Mouse (Mus musculus): ENCODE data around the gene Lbp. TPM values are rescaled to one million over a fixed set of nuclear protein-coding genes. Genes with fewer than 3 reads are reported as not detected.

Lbp gene
- polyA plus RNA-seq, 1 experiment from 2014 or later, result 2.3 TPM

GRCm38 (mm10) chr2:158275811-158276210, 30.5 kb upstream of the Lbp start:
- peak; percentile 79 for DNase-seq (ENCODE audit: low spot score, missing footprints)
- no peaks in the 10 kb centered on the region for H3K4me1 ChIP-seq (ENCODE audit: control insufficient read depth, insufficient read depth, low read length)
- H3K36me3 ChIP-seq (ENCODE audit: control insufficient read depth, insufficient read depth, low read length), result no peaks in the 10 kb centered on the region
- no peak overlapping the region for H3K27ac ChIP-seq (ENCODE audit: low read depth, low read length)
- H3K4me2 ChIP-seq, result no peak overlapping the region
- no peaks in the 10 kb centered on the region for H3K9me3 ChIP-seq (ENCODE audit: control insufficient read depth, low read length)
- ATAC-seq (ENCODE audit: low FRiP score), result no peak
- 62% methylated on average over 4 of the region's 4 CpGs for WGBS
- H3K27me3 ChIP-seq (ENCODE audit: control insufficient read depth, insufficient read depth, low read length), result no peaks in the 10 kb centered on the region
- H3K4me3 ChIP-seq (ENCODE audit: low read depth, low read length), result no peak overlapping the region
- no peak overlapping the region for H3K9ac ChIP-seq (ENCODE audit: low read length)

- 79% methylated on average over 6 of the region's 6 CpGs for WGBS
- Histone ChIP-seq H3K4me2 (no peak overlapping the region), H3K9ac (ENCODE audit: low read length) (no peak overlapping the region), H3K4me3 (ENCODE audit: low read depth, low read length) (no peak overlapping the region), H3K27me3 (ENCODE audit: control insufficient read depth, insufficient read depth, low read length) (no peaks in the 10 kb centered on the region), H3K4me1 (ENCODE audit: control insufficient read depth, insufficient read depth, low read length) (no peaks in the 10 kb centered on the region), H3K9me3 (ENCODE audit: control insufficient read depth, low read length) (no peaks in the 10 kb centered on the region), H3K27ac (ENCODE audit: low read depth, low read length) (no peak overlapping the region), H3K36me3 (ENCODE audit: control insufficient read depth, insufficient read depth, low read length) (no peaks in the 10 kb centered on the region)
- ATAC-seq (ENCODE audit: low FRiP score), result no peak
- DNase-seq (ENCODE audit: low spot score, missing footprints), result peak; percentile 69
Measured at GRCm38 (mm10) chr2:158276451-158276850, 29.8 kb upstream of the Lbp start.

GRCm38 (mm10) chr2:158276878-158277277, 29.4 kb upstream of the Lbp start:
- no peak overlapping the region for H3K27ac ChIP-seq (ENCODE audit: low read depth, low read length)
- ATAC-seq (ENCODE audit: low FRiP score), result no peak
- no peak overlapping the region for H3K9ac ChIP-seq (ENCODE audit: low read length)
- WGBS, result 82% methylated on average over 4 of the region's 4 CpGs
- DNase-seq (ENCODE audit: low spot score, missing footprints), result peak; percentile 33
- no peak overlapping the region for H3K4me3 ChIP-seq (ENCODE audit: low read depth, low read length)
- H3K36me3 ChIP-seq (ENCODE audit: control insufficient read depth, insufficient read depth, low read length), result no peaks in the 10 kb centered on the region
- no peaks in the 10 kb centered on the region for H3K9me3 ChIP-seq (ENCODE audit: control insufficient read depth, low read length)
- H3K4me2 ChIP-seq, result no peak overlapping the region
- H3K4me1 ChIP-seq (ENCODE audit: control insufficient read depth, insufficient read depth, low read length), result no peaks in the 10 kb centered on the region
- H3K27me3 ChIP-seq (ENCODE audit: control insufficient read depth, insufficient read depth, low read length), result no peaks in the 10 kb centered on the region

DNA sequence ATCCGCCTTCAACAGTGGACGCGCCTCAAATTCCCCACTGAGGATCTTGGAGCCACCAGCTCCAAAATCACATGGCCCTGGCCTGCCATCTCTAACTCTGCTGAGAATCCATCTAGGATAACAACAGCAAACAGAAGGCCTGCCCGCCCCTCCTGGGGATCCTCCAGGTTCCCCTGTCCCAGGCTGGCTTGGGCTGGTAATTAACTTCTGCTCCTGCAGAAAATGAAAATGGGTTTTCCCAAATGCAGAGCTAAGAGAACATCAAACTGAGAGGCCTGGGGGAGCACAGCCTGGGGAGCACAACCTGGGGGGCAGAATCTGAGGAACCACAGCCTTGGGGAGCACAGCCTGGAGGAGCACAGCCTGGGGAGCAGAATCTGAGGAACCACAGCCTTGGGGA, 26.6 kb upstream of the Lbp start:
- Histone ChIP-seq H3K4me3 (ENCODE audit: low read depth, low read length) (no peak overlapping the region), H3K9ac (ENCODE audit: low read length) (no peak overlapping the region), H3K27ac (ENCODE audit: low read depth, low read length) (no peak overlapping the region), H3K4me1 (ENCODE audit: control insufficient read depth, insufficient read depth, low read length) (no peaks in the 10 kb centered on the region), H3K27me3 (ENCODE audit: control insufficient read depth, insufficient read depth, low read length) (no peaks in the 10 kb centered on the region), H3K9me3 (ENCODE audit: control insufficient read depth, low read length) (no peaks in the 10 kb centered on the region), H3K36me3 (ENCODE audit: control insufficient read depth, insufficient read depth, low read length) (no peaks in the 10 kb centered on the region), H3K4me2 (no peak overlapping the region)
- peak; percentile 77 for DNase-seq (ENCODE audit: low spot score, missing footprints)
- ATAC-seq (ENCODE audit: low FRiP score), result no peak
- 96% methylated on average over 4 of the region's 4 CpGs for WGBS

- Histone ChIP-seq H3K9ac (ENCODE audit: low read length) (no peak overlapping the region), H3K4me3 (ENCODE audit: low read depth, low read length) (no peak overlapping the region), H3K27me3 (ENCODE audit: control insufficient read depth, insufficient read depth, low read length) (no peaks in the 10 kb centered on the region), H3K36me3 (ENCODE audit: control insufficient read depth, insufficient read depth, low read length) (no peaks in the 10 kb centered on the region), H3K27ac (ENCODE audit: low read depth, low read length) (no peak overlapping the region), H3K4me1 (ENCODE audit: control insufficient read depth, insufficient read depth, low read length) (no peaks in the 10 kb centered on the region), H3K9me3 (ENCODE audit: control insufficient read depth, low read length) (no peaks in the 10 kb centered on the region), H3K4me2 (no peak overlapping the region)
- peak; percentile 72 for DNase-seq (ENCODE audit: low spot score, missing footprints)
- 71% methylated on average over 16 of the region's 16 CpGs for WGBS
- ATAC-seq (ENCODE audit: low FRiP score), result no peak
Measured at GRCm38 (mm10) chr2:158281497-158282205, 24.6 kb upstream of the Lbp start.

- ATAC-seq (ENCODE audit: low FRiP score) (no peak), DNase-seq (ENCODE audit: low spot score, missing footprints) (no peak)
- H3K27ac ChIP-seq (ENCODE audit: low read depth, low read length), result no peak overlapping the region
- no peak overlapping the region for H3K9ac ChIP-seq (ENCODE audit: low read length)
- 84% methylated on average over 7 of the region's 7 CpGs for WGBS
- no peaks in the 10 kb centered on the region for H3K4me1 ChIP-seq (ENCODE audit: control insufficient read depth, insufficient read depth, low read length)
- H3K9me3 ChIP-seq (ENCODE audit: control insufficient read depth, low read length), result no peaks in the 10 kb centered on the region
- H3K27me3 ChIP-seq (ENCODE audit: control insufficient read depth, insufficient read depth, low read length), result no peaks in the 10 kb centered on the region
- H3K36me3 ChIP-seq (ENCODE audit: control insufficient read depth, insufficient read depth, low read length), result no peaks in the 10 kb centered on the region
- H3K4me2 ChIP-seq, result no peak overlapping the region
- no peak overlapping the region for H3K4me3 ChIP-seq (ENCODE audit: low read depth, low read length)
Measured at GRCm38 (mm10) chr2:158283136-158283535, 23.2 kb upstream of the Lbp start.

DNA sequence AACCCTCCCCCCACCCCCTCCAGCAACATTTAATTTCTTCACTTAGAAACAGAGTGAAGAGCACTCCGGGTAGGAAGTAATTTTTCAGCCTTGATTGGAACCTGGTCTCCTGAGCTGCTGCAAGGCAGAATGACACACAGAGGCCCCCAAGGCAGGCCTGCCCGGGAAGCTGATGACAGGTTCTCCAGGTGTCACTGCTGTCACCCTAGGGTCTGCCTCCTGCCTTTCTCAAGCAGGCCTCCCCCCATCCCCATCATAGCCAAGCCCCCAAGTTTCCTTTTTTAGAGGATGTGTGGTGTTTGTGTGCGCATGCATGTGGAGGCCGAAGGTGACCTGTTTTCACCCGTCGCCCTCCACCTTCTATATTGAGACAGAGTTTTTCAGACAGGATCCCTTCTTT, 22.5 kb upstream of the Lbp start:
- H3K9me3 ChIP-seq (ENCODE audit: control insufficient read depth, low read length), result no peaks in the 10 kb centered on the region
- no peak overlapping the region for H3K4me2 ChIP-seq
- 89% methylated on average over 6 of the region's 6 CpGs for WGBS
- no peak overlapping the region for H3K4me3 ChIP-seq (ENCODE audit: low read depth, low read length)
- DNase-seq (ENCODE audit: low spot score, missing footprints) (peak; percentile 62), ATAC-seq (ENCODE audit: low FRiP score) (no peak)
- H3K27ac ChIP-seq (ENCODE audit: low read depth, low read length), result no peak overlapping the region
- H3K27me3 ChIP-seq (ENCODE audit: control insufficient read depth, insufficient read depth, low read length), result no peaks in the 10 kb centered on the region
- H3K4me1 ChIP-seq (ENCODE audit: control insufficient read depth, insufficient read depth, low read length), result no peaks in the 10 kb centered on the region
- H3K9ac ChIP-seq (ENCODE audit: low read length), result no peak overlapping the region
- H3K36me3 ChIP-seq (ENCODE audit: control insufficient read depth, insufficient read depth, low read length), result no peaks in the 10 kb centered on the region

- Histone ChIP-seq H3K27ac (ENCODE audit: low read depth, low read length) (no peak overlapping the region), H3K9ac (ENCODE audit: low read length) (no peak overlapping the region), H3K27me3 (ENCODE audit: control insufficient read depth, insufficient read depth, low read length) (no peaks in the 10 kb centered on the region), H3K4me2 (no peak overlapping the region), H3K4me3 (ENCODE audit: low read depth, low read length) (no peak overlapping the region), H3K9me3 (ENCODE audit: control insufficient read depth, low read length) (no peaks in the 10 kb centered on the region), H3K36me3 (ENCODE audit: control insufficient read depth, insufficient read depth, low read length) (no peaks in the 10 kb centered on the region), H3K4me1 (ENCODE audit: control insufficient read depth, insufficient read depth, low read length) (no peaks in the 10 kb centered on the region)
- WGBS, result 17% methylated on average over 11 of the region's 11 CpGs
- DNase-seq (ENCODE audit: low spot score, missing footprints) (peak; percentile 94), ATAC-seq (ENCODE audit: low FRiP score) (peak; percentile 38; the same call in 1 of the 2 replicates)
Measured at GRCm38 (mm10) chr2:158284571-158284970, 21.7 kb upstream of the Lbp start.

- no peak overlapping the region for H3K9ac ChIP-seq (ENCODE audit: low read length)
- no peak for ATAC-seq (ENCODE audit: low FRiP score)
- H3K27me3 ChIP-seq (ENCODE audit: control insufficient read depth, insufficient read depth, low read length), result no peaks in the 10 kb centered on the region
- no peaks in the 10 kb centered on the region for H3K4me1 ChIP-seq (ENCODE audit: control insufficient read depth, insufficient read depth, low read length)
- no peaks in the 10 kb centered on the region for H3K9me3 ChIP-seq (ENCODE audit: control insufficient read depth, low read length)
- no peak overlapping the region for H3K27ac ChIP-seq (ENCODE audit: low read depth, low read length)
- 80% methylated on average over 6 of the region's 6 CpGs for WGBS
- no peak overlapping the region for H3K4me2 ChIP-seq
- no peaks in the 10 kb centered on the region for H3K36me3 ChIP-seq (ENCODE audit: control insufficient read depth, insufficient read depth, low read length)
- no peak overlapping the region for H3K4me3 ChIP-seq (ENCODE audit: low read depth, low read length)
- no peak for DNase-seq (ENCODE audit: low spot score, missing footprints)
Measured at GRCm38 (mm10) chr2:158285655-158286054, 20.6 kb upstream of the Lbp start.
